Mouse (Mus musculus) R1 (cell line): ENCODE data around the gene Nectin3.
A peak's percentile ranks its signal among the peaks of the same experiment; 100 is the strongest.

ENCODE experiments used
- DNase-seq: peaks from one replicate; pipeline ENCODE4 v3.0.0-alpha.2; 2018; ENCODE audit warnings: low read depth, low spot score

Gene Nectin3

GRCm38 (mm10) chr16:46498421-46498789 is at the start of gene Nectin3:
Gene Nectin3, minus strand, starts transcription at chr16:46498525.
- no peak for DNase-seq

GRCm38 (mm10) chr16:46538092-46538491 is 39.8 kb upstream of the Nectin3 start:
- DNase-seq: no peak

- no peak for DNase-seq
Observed at GRCm38 (mm10) chr16:46532465-46533254, 34.3 kb upstream of the Nectin3 start.

- no peak for DNase-seq
Observed at GRCm38 (mm10) chr16:46531023-46531422, 32.7 kb upstream of the Nectin3 start.

- no peak for DNase-seq
Observed at GRCm38 (mm10) chr16:46520885-46521417, 22.6 kb upstream of the Nectin3 start.

- DNase-seq: no peak
Observed at GRCm38 (mm10) chr16:46519606-46520005, 21.3 kb upstream of the Nectin3 start.

GRCm38 (mm10) chr16:46507944-46508333 is 9.6 kb upstream of the Nectin3 start:
- no peak for DNase-seq

- DNase-seq: no peak
Observed at GRCm38 (mm10) chr16:46507260-46507943, 9.1 kb upstream of the Nectin3 start.

- DNase-seq: no peak
Observed at GRCm38 (mm10) chr16:46504006-46504405, 5.7 kb upstream of the Nectin3 start.

- DNase-seq: peak; percentile 90
Observed at GRCm38 (mm10) chr16:46502311-46502710, 4.0 kb upstream of the Nectin3 start.

GRCm38 (mm10) chr16:46500759-46501158 is 2.4 kb upstream of the Nectin3 start:
- DNase-seq: peak; percentile 98

GRCm38 (mm10) chr16:46497686-46498420 is 472 bp downstream of the Nectin3 start:
- peak; percentile 36 for DNase-seq

GRCm38 (mm10) chr16:46496889-46497685 is 1.2 kb downstream of the Nectin3 start:
- DNase-seq: peak; percentile 95

GRCm38 (mm10) chr16:46496031-46496868 is 2.1 kb downstream of the Nectin3 start:
- peak; percentile 57 for DNase-seq

- no peak for DNase-seq
Observed at GRCm38 (mm10) chr16:46495201-46495600, 3.1 kb downstream of the Nectin3 start.

GRCm38 (mm10) chr16:46487436-46488097 is 10.8 kb downstream of the Nectin3 start:
- DNase-seq: peak; percentile 57

GRCm38 (mm10) chr16:46477336-46477735 is 21.0 kb downstream of the Nectin3 start:
- no peak for DNase-seq

GRCm38 (mm10) chr16:46451421-46451820 is 46.9 kb downstream of the Nectin3 start:
- DNase-seq: no peak

- no peak for DNase-seq
Observed at GRCm38 (mm10) chr16:46449013-46449412, 49.3 kb downstream of the Nectin3 start.

GRCm38 (mm10) chr16:46431317-46431716 is 67.0 kb downstream of the Nectin3 start:
- DNase-seq: no peak
